Mouse (Mus musculus) embryo, embryonic 11 days (tissue): ENCODE measurements around the gene Rufy2.

Experiments used
- DNase-seq: peaks from one replicate; pipeline ENCODE4 v3.0.0-alpha.2; 2015

The Rufy2 gene

DNA sequence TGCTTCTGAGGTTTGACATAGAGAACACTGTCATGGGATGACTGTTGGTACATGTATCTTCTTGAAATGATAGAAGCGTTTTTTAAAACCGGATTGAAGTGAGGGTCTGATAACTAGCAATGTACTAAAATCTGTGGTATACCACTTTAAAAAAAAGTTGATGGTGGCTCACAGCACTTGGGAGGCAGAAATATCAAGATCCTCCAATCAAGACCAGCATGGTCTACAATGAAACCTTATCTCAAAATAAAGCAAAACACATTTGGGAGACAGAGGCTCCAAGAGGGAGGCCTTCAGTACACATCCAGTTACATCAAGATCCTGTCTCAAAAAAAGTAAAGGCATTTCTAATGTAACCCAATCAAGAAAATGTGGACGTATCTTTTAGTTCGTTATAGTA is 41.7 kb downstream of the Rufy2 start:
- DNase-seq, result no peak

DNA sequence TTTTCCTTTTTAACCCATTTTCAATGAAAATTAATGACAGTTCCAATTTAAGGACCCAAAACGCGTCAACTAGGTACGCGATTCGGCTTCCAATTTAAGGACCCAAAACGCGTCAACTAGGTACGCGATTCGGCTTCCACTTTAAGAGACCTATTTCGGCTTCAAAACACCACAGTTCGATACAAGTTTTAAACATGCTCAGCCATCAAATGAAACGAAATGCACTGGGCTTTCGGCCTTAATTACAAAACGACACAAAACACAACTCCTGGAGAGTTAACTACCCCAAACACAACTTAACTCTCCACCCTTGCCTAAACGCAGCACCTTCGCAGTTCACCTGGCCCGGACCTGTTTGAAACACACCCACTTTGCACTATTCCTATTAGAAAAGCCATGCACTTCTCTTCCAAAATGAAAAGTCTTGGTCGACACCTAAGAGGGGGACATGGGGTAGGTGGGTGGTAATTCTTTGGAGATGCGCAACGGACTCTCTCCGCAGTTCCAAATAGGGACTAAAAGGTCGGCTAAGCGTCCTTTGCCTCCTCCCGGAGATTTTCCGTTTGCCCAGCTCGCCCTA is 42.6 kb downstream of the Rufy2 start:
- peak; percentile 10 for DNase-seq

DNA sequence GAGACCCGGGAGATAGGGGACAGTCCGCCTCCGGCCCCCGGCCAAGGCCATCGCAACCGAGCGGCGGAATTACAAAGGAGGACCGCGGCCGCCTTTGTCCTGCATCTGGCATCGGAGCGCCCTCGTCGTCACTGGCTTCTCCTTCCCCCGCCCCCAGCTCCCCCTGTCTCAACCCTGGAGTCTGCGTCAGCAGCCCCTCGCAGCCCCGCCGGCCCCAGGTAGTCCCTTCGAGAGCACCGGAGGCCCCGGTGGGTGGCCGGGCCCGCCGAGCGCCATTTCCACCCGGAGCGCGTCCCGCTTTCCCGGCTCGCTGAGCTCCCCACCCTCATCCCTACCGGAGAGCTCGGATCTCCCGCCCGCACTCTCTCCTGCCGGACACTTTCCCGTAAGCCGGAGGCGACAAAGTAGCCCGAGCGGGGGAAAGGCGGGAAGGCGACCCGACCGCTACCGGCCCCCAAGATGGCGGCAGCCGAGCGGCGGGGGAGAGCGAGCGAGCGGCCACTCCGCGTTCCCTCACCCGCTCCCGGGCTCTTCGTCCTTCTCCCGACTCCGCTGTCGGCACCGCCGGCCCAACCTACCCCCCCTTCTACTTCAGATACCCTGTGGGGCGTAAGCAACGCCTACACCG is 43.2 kb downstream of the Rufy2 start:
- DNase-seq, result peak; percentile 76

DNA sequence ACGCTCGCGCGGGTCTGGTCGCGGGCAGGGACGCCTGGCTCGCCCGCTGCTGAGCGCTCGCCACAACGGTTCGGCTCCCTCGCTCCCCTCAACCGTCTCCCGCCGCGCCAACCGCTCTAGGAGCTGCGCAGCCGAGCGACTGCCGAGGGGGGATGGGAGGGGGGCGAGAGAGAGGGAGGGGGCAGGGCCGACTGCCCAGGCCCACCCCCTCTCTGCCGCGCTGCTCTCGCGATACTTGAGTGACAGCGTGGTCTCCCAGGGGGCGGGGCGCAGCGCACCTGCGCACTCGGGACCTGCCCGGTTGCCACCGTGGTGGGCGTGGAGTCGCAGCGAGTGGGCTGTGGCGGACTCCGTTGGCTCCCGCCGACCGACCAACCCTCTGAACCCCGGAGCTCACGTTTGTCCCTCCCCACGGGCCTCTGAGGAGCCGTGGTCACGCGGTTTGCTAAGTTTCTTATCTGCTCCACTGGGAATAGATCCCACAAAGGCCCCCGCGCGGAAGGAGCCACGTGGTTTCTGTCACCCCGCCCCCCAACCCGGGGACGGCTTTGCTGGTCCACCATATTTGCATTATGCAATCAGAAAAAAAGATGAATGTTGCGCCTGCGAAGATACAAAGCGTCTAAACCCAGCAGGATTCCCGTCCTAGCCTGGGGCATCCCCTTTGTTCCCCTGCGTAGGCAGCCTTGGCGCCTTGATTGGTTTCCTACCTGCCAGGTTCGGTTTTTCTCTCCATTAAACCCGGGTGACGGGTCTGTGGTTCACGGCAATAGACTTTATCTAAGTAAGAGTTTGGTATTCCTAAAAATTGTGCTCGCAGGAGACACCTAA is 43.9 kb downstream of the Rufy2 start, which contains the start of the genes Hnrnph3 and Pbld2:
Gene Hnrnph3 (minus strand): TSS at position 469 of the 831 bp plus-strand sequence.
Gene Pbld2 (plus strand): TSS at position 567 of the 831 bp plus-strand sequence.
- DNase-seq, result peak; percentile 98

DNA sequence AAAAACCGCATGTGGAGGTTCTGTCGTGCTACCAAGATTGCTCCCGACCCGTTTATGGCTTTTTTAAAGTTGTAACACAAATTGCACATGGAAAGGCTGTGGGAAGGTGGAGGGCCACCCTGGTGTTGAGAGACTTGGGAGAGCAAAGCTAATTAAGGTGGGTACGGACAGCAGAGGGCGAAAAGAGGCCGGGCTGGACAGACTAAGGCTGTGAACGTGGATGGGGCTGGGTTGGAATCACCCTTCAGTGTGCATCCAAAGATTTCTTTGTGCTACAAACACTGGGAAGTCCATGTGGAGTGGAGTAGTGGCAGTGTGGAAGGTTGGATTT is 44.5 kb downstream of the Rufy2 start:
- DNase-seq, result peak; percentile 76

DNA sequence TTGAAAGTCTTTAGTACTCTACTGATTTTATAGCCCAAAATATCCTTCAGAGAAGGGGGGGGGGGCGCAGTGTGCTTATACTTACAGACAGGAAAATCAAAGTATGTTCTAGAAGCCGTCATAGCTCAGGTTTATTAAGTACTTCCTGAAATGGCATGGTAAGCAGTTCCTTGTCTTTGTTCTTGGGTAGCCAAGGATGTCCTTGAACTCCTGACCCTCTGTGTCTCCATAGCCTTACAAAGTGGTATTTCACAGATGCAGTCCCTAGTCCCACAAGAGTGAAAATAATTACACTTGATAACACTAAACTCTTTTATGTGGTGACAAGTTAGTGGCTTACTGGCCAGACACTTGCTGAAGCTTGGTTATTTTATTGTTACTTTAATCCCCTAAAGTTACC is 45.0 kb downstream of the Rufy2 start:
- DNase-seq, result peak; percentile 34

DNA sequence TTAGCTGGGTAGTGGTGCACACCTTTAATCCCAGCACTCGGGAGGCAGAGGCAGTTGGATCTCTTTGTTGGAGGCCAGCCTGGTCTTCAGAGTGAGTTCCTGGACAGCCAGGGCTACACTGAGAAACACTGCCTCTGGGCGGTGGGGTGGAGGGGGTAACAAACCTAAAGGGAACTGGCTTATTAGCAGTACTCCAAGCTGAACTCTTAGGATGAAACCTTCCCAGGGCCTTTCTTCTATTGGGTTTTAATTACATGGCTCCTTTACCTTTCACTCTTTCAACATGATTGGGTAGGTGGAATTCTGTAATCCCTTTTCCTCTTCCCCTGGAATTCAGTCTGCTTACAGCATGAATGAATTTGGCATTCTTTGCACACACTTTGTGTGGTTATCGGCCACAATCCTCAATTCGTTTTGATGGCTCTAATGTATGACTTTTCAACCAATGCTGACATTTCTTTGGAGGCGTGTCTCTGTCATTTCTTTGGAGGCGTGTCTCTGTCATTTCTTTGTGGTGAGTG is 45.5 kb downstream of the Rufy2 start:
- peak; percentile 50 for DNase-seq

DNA sequence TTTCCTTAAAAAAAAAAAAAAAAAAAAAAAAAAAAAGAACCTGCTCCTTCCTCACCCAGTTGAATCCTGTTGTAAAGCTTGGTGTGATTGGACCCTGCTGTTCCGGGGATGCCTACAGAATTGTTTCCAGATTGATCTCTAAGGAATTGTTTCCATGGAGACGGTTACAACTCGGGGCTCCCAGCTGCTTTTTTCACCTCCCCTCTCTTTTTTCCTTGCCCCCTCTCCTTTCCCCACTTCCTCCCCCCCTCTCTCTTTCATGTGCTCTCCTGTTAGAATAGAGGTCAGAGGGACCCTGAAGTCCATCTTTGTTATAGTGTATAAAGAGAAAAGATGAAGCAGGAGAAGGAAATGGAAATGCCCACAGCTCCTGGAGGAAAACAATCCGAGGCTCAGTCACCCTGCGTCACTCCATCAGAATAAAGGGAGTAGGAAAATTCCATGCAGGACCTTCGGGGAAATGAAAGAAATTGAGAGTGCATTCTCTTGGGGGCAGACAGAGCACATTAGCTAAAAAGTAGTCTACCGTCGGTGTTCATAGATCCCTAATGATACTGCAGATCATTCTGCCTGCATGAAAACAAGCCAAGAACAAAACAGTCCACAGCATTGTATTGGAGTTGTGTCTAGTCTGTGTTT is 46.3 kb downstream of the Rufy2 start:
- peak; percentile 83 for DNase-seq

DNA sequence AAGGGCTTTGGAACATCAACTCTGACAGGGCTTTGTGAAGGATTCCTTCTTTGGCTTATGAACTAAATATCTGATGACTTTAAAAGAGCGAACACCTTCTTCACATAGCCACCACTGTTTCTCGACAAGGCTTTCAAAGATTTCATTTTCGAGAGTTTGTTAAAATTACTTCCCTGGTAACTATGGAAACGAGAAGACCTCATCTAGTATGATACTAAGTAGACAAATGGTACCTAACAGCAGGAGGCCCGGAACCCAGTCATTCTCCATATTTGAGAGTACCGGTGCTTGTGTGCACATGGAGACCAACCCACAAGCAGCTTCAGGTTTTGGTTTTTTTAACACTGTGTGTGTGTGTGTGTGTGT is 46.8 kb downstream of the Rufy2 start:
- DNase-seq, result peak; percentile 17

DNA sequence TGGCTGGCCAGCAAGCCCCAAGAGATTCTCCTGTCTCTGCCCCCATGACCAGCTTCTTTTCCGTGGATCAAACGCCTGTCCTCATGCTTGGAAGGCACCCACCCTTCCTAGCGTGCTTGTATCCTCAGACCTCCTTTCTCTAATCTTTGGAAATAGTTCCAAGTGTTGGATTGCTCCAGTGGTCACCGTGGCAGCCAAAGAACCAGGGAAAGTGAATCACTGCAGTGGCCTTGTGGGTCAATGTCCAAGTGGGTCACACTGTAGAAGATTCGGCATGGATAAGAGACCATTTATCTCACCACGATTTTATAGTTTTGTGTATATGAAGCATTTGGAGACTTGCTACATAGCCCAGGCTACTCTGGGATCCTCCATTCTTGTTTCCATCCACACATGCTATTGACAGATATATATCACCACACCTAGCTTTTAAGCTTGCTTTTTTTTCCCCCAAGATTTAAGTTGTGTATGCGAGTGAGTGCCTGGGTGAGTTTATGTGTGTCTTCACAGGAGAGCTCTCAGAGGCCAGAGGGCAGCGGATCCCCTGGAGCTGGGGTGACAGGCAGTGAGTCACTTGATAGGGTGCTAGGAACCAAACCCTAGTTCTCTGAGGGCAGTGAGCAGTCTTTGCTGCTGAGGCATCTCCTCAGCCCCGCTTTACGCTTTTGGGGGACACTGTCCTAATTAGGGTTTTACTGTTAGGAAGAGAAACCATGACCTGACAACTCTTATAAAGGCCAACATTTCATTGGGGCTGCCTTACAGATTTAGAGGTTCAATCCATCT is 47.5 kb downstream of the Rufy2 start:
- DNase-seq, result no peak

DNA sequence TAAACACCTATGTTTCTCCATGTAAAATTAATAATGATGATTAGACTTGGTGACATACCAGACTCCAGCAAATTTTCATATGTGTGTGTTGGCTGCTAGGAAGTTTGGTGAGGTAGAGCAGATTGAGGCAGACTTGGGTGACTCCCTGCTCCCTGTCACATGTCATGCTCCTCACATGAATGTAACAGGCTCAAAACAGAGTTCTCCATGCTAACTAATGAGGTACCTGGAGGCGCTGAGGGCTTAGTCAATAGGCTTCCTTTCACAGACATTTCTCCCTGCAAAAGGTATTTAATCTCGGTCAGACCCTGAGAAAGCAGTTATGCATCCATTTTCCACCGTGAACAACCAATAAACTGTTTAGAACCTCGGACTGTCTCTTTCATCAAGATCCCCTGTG is 48.4 kb downstream of the Rufy2 start:
- no peak for DNase-seq

DNA sequence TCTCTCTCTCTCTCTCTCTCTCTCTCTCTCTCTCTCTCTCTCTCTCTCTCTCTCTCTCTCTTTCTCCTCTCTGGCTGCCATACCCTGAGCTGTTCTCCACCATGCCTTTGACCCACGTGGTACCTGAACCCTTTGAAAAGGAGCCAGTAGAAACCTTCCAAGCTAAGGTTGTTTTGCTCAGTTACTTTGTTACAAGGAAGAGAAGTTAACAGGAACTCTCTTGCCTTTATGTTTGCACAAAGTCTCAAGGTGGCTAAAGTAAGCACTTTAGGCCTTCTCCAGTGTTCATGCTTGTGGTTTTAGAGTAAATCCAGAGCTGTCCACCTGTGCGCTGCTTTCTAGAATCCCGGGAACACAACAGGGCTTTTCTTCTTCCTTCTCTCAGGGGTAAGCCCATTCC is 52.2 kb downstream of the Rufy2 start:
- no peak for DNase-seq

DNA sequence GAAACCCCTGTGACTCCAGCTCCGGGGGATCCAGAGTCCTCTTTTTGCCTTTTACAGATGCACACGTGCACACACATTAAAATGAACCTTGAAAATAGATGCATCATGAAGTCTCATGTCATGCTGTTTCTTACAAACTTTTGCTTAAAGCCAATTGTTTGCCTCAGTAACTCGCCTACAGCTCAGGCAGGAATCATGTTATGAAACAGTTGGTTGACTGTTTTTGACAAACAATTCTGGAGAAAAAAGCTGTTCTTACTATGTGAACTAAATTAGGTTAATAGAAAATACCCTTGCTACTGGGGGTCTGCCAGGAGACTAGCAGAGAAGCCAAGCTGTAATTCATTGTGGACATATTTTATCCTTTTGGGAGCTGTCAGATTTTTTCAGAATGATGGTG is 52.9 kb downstream of the Rufy2 start:
- DNase-seq, result no peak

DNA sequence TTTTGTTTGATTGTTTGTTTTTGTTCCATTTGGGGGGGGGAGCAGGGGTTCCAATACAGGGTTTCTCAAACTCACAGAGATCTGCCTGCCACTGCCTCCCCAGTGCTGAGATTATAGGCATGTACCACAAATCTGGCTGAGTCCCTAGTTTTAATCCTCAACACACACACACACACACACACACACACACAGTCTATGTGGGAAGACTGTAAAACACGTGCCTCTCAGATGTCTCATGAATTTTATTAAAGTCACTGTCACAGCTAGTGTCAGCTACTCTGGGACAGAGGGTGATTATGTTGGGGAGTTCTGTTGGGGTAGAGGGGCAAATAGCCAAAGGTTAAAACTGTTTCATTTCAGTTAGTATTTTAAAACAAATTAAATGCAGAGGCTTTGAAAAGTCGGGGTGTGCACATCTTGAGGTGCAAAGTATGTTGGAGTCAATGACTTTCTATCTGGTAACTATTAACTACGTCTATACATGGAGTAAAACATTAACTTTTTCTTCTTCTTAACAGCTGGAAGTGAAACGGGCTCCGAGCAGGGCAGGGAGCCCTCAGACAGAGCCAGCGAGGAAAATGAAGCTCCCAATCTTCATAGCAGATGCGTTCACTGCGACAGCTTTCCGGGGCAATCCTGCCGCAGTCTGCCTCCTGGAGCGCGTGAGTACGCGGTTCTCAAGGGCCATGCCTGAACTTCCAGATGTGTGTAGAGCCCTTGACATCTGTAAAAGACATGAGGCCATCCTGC is 58.7 kb downstream of the Rufy2 start:
- DNase-seq, result no peak

DNA sequence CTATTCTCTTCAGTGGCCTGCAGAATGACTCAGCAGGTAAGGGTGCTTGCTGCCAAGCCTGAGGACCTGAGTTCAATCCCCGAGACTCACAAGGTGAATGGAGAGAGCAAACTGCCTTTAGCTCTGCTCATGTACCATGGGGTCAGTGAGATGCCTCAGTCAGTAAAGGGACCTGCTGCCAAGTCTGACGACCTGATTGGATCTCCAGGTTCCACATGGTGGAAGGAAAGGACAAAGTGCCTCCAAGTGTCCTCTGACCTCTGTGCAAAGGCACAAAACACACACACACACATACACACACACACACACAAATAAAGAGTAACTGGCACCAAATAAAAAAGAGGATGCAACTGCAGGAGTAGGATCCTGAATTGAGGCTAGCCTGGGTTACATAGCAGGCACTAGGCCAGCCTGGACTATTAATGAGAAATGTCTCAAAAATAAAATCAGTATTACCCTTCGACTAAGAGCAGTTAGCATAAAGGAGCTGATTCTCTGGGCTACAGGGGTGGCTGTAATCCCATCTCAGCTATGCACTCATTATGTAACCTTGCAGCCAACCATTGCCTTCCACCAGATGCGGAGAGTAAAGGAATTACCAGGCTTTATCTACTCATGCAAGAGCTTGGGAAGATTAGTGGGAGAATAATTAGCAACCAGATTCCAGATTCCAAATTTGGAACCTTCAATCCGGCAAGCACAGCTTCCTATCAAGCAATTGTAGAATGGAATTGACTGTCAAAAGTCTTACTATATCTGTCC is 60.0 kb downstream of the Rufy2 start:
- DNase-seq, result no peak

DNA sequence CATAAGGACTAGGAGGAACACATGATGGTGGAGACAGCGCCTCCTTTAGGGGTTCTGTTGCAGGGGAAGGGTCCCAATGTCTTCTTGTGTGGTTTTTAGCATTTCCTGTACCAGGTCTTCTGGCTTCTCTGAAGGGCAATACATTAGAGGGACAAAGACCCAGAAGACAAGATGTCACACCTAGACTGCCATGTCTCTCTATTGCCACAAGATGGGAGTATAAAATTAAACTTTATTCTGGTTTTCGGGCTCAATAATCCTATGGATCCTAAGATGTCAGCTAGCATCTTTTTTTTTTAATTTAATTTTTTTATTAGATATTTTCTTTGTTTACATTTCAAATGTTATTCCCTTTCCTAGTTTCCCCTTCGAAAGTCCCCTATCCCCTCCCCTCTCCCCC is 63.1 kb downstream of the Rufy2 start:
- DNase-seq, result no peak

DNA sequence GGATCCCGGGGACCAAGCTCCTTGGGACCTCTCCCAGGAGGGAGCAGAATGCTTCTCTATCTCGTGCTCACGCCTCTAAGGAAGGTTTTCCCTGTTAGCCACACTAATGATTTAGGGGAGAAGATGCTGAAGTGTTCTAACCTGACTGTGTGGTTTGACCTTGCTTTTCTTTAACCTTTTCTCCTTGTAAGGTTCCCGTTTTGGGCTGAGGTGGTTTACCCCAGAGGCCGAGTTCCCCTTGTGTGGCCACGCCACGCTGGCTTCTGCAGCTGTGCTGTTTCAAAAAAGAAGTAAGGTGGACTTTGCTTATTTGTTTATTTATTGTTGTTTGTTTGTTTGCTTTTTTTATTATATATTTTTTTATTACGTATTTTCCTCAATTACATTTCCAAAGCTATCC is 67.7 kb downstream of the Rufy2 start:
- no peak for DNase-seq

DNA sequence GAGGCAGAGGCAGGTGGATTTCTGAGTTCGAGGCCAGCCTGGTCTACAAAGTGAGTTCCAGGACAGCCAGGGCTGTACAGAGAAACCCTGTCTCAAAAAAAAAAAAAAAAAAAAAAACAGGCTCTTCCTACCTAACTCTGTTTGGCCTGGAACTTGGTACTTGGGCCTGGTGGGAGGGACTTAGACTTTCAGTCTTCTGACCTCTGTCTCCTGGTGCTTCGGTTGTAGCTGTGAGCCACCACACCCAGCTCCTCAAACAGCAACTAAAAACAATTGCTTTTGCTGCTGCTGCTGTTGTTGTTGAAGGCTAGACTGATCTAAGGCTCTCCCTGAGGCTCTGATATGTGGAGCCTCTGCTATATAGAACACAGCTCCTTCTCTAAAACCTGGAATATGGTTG is 69.1 kb downstream of the Rufy2 start:
- no peak for DNase-seq

DNA sequence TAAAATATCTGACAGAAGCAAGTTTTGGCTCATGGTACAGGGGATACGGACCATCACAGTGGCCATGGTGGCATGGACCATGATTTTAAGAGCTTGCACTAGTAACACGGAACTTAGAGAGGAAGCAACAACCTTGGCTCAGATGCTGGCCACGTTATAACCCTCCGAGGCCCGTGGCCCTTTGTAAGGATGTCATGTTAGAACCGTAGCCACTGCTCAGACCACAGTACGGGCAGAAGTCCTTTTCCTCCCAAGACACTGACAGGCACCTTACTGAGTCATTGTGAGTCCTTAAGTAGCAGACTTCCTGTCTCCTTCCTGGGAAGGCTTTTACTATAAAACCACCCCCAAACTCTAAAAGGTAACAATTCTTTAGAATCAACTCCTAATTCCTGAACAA is 71.2 kb downstream of the Rufy2 start:
- DNase-seq, result no peak

DNA sequence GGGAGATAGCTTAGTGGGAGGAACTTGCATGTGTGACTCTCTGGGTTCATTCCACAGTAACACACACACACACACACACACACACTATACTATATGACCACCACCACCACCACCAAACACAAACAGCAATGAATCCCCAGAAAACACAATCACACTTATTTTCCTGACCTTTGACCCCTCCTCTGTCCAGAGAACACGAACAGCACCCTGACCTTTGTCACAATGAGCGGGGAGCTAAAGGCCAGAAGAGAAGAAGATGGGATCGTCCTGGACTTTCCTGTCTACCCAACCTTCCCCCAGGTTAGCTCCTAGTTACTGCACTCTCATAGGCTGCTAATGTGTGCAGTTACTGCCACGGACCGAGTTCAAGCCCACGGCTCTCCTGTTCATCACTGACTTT is 72.0 kb downstream of the Rufy2 start:
- DNase-seq, result no peak

DNA sequence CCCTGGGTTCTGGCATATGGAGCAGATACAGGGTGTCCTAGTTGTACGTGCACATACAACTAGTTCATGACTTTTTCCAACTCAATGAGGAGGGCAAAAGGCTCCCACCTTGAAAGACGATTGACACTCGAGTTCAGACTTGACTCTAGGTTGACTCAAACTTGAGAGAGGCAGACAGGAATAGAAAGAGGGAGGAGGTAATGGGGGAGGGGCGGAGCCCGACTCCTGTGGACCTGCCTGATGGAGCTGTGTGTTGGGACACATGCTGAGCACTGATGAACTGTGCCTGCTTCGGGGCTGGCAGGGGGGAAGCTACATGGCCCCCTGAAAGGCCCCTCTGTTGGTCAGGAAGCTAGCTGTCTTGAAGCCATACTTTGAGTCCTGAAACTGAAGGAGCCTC is 73.0 kb downstream of the Rufy2 start:
- DNase-seq, result no peak
